Mouse (Mus musculus) embryonic facial prominence, embryonic 13.5 days (tissue): Measurements from ENCODE around the gene Fcgr2b. TPM values are rescaled to one million over a fixed set of nuclear protein-coding genes. Genes with fewer than 3 reads are reported as not detected.
"Not testable (repeated sequence)": the region's sequence is repeated elsewhere in the genome, so short reads cannot be mapped to it uniquely, and the experiment has no call there.

ENCODE experiments used
- ATAC-seq: fragments of 200-750 bp; cut with Nextera tagmentation; 2 replicates; pipeline ENCODE4 v1.8.0; 2017; ENCODE audit warnings: low read depth; ENCODE audit not compliant: insufficient number of reproducible peaks, insufficient read depth, low FRiP score, low TSS enrichment
- H3K27ac ChIP-seq: fragments of 300-500 bp; sonication (generic); 2 replicates; pipeline ENCODE4 v1.5.1; 2015; ENCODE audit warnings: moderate library complexity, mild to moderate bottlenecking, inconsistent platforms
- H3K27me3 ChIP-seq: fragments of 300-500 bp; sonication (generic); 2 replicates; pipeline ENCODE4 v1.6.1; 2015; ENCODE audit warnings: mild to moderate bottlenecking, inconsistent platforms
- H3K36me3 ChIP-seq: fragments of 300-500 bp; sonication (generic); 2 replicates; pipeline ENCODE4 v1.6.1; 2015; ENCODE audit warnings: mild to moderate bottlenecking, inconsistent platforms
- H3K4me1 ChIP-seq: fragments of 300-500 bp; sonication (generic); 2 replicates; pipeline ENCODE4 v1.6.1; 2015; ENCODE audit warnings: inconsistent platforms
- H3K4me2 ChIP-seq: fragments of 300-500 bp; sonication (generic); 2 replicates; pipeline ENCODE4 v1.6.1; 2015; ENCODE audit warnings: moderate library complexity, mild to moderate bottlenecking, inconsistent platforms
- H3K4me3 ChIP-seq: fragments of 300-500 bp; sonication (generic); 2 replicates; pipeline ENCODE4 v1.5.1; 2015; ENCODE audit warnings: mild to moderate bottlenecking, inconsistent platforms
- H3K9ac ChIP-seq: fragments of 300-500 bp; sonication (generic); 2 replicates; pipeline ENCODE4 v1.6.1; 2015; ENCODE audit warnings: mild to moderate bottlenecking, inconsistent platforms
- H3K9me3 ChIP-seq: fragments of 300-500 bp; sonication (generic); 2 replicates; pipeline ENCODE4 v1.6.1; 2016; ENCODE audit warnings: inconsistent platforms
- WGBS: fragments of 180-500 bp; shearing (Covaris S2); methylation state at CpG from one replicate; pipeline ENCODE4 v1.1.7; 2015; ENCODE audit warnings: mixed read lengths; 5-methylcytosine and 5-hydroxymethylcytosine counted together
- polyA plus RNA-seq: library from polyadenylated mRNA; unstranded; fragments of >200 nt; fragmentation: Nextera tagmentation; extraction: Ambion mirVana; gene quantifications from 2 replicates; pipeline ENCODE4 v1.2.1, GENCODE M21; 2015

The Fcgr2b gene
- polyA plus RNA-seq, 1 experiment from 2014 or later: 1.0 TPM

DNA sequence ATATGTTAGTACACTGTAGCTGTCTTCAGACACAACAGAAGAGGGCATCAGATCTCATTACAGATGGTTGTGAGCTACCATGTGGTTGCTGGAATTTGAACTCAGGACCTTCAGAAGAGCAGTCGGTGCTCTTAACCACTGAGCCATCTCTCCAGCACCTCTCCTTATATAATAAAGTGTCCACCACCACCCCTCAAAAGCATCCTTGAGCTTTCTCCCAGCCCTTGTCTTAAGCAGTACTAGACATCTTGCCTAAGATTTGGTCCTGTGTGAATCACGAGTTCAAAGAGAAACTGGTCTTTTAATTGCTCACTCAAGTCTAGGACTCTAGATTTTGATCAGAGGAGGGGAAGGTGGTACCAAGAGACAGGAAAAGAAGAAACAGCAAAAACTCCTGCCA is 997 bp downstream of the Fcgr2b start:
- not testable (repeated sequence) for H3K27me3 ChIP-seq, ATAC-seq
- WGBS: 67% methylated on average over 2 of the region's 2 CpGs

DNA sequence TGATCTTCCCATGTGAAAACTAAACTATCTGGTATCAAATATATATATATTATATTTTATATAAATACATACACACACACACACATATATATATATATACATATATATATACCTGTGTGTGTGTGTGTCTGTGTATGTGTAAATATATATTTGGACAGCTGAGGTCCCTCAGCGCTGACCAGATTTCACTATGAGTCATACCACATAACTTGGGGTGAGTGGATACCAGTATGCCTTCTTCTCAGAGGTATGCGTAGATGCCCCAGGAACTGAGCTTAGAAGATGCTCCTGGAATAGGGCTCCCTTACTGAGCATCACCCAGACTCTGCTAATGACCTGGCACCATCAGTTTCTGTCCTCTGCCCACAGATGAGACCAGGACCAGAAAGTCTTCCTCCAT is 1.6 kb downstream of the Fcgr2b start:
- ATAC-seq: no peak
- H3K27ac ChIP-seq: no peak overlapping the region
- WGBS: 91% methylated on average over 2 of the region's 2 CpGs
- H3K4me3 ChIP-seq: no peak overlapping the region
- no peaks in the 10 kb centered on the region for H3K4me1 ChIP-seq
- no peaks in the 10 kb centered on the region for H3K9me3 ChIP-seq
- H3K4me2 ChIP-seq: no peak overlapping the region
- no peaks in the 10 kb centered on the region for H3K27me3 ChIP-seq
- no peaks in the 10 kb centered on the region for H3K36me3 ChIP-seq
- no peak overlapping the region for H3K9ac ChIP-seq

More for the DNA sequence above, 997 bp downstream of the Fcgr2b start:
- H3K36me3 ChIP-seq, H3K9me3 ChIP-seq, H3K4me1 ChIP-seq, H3K4me2 ChIP-seq, H3K9ac ChIP-seq, H3K4me3 ChIP-seq, H3K27ac ChIP-seq: not testable (repeated sequence)

DNA sequence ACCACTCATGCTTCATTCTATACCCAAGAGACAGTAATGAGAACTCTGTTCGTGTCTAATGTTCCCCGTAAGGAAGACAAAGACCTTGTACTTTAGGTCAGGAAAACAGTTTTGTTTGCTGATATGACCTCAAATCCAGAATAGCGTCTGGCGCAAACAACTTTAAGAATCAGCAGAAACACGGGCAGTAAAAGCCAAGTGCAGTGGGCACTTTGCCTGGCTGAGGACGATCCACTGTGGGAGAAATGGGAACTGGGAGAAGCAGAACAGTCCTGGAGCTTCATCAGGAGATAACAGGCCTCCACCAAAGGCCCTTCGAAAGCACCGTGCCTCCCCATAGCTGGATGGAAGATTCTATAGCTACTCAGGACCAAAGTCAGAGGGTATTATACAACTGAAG is 2.2 kb downstream of the Fcgr2b start:
- no peaks in the 10 kb centered on the region for H3K36me3 ChIP-seq
- H3K4me2 ChIP-seq: no peak overlapping the region
- no peaks in the 10 kb centered on the region for H3K4me1 ChIP-seq
- H3K27ac ChIP-seq: no peak overlapping the region
- 86% methylated on average over 8 of the region's 8 CpGs for WGBS
- H3K9ac ChIP-seq: no peak overlapping the region
- H3K27me3 ChIP-seq: no peaks in the 10 kb centered on the region
- no peak for ATAC-seq
- H3K9me3 ChIP-seq: no peaks in the 10 kb centered on the region
- no peak overlapping the region for H3K4me3 ChIP-seq

DNA sequence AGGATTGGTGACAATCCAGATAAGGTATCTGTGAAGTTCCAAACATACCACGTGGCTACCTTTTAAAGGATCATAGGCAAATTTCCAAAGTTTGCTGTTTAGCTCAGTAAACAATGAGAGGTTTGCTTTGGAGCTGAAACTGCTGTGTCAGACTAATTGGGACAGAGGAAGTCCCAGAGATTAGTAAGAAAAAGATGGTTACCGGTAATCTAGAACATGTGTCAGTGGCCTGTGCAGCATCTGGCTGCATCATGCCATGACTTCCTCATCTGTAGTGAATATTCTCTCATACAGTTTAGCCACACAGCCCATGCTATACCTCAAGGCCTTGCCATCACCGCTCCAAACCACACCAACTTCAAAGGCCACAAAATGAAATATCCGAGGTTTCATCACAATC is 3.4 kb downstream of the Fcgr2b start:
- H3K36me3 ChIP-seq: no peaks in the 10 kb centered on the region
- no peaks in the 10 kb centered on the region for H3K9me3 ChIP-seq
- no peak overlapping the region for H3K27ac ChIP-seq
- WGBS: 64% methylated on average over 4 of the region's 4 CpGs
- ATAC-seq: no peak
- H3K9ac ChIP-seq: no peak overlapping the region
- no peak overlapping the region for H3K4me3 ChIP-seq
- H3K27me3 ChIP-seq: no peaks in the 10 kb centered on the region
- H3K4me2 ChIP-seq: no peak overlapping the region
- no peaks in the 10 kb centered on the region for H3K4me1 ChIP-seq

DNA sequence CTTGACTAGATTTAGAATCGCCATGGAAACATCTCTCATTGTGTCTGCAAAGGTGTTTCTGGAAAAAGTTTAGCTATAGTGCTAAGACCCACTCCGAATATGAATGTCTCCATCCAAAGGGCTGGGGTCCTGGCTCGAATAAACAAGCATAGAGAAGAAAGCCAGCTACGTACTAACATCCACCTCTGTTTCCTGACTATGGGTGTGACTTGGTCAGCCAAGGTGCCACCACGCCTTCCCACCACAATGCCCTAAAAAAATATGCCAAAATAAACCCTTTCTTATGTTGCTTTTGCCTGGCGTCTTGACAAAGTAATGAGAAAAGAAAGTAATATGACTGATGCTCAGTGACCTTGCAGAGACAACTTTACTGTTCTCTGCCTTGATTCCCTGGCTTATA is 3.9 kb downstream of the Fcgr2b start:
- no peaks in the 10 kb centered on the region for H3K27me3 ChIP-seq
- no peaks in the 10 kb centered on the region for H3K4me1 ChIP-seq
- no peak overlapping the region for H3K4me3 ChIP-seq
- no peaks in the 10 kb centered on the region for H3K9me3 ChIP-seq
- no peak for ATAC-seq
- 85% methylated on average over 6 of the region's 6 CpGs for WGBS
- no peak overlapping the region for H3K4me2 ChIP-seq
- no peaks in the 10 kb centered on the region for H3K36me3 ChIP-seq
- no peak overlapping the region for H3K9ac ChIP-seq
- H3K27ac ChIP-seq: no peak overlapping the region

DNA sequence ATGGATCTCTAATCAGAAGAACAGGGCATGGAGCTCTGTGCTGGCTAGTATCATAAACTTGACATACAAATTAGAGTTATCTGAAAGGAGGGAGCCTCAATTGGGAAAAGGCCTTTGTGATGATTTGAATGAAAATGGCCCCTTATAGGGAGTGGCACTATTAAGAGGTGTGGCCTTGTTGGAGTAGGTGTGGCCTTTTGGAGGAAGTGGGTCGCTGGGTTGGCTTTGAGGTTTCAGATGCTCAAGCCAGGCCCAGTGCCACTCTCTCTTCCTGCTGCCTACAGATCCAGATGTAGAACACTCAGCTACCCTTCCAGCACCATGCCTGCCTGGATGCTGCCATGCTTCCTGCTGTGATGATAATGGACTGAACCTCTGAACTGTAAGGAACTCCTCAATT is 7.8 kb downstream of the Fcgr2b start:
- WGBS: 69% methylated on average over 1 of the region's 1 CpGs
- Histone ChIP-seq H3K9me3 (no peaks in the 10 kb centered on the region), H3K27ac (no peak overlapping the region), H3K27me3 (no peaks in the 10 kb centered on the region), H3K4me1 (no peaks in the 10 kb centered on the region), H3K4me2 (no peak overlapping the region), H3K9ac (no peak overlapping the region), H3K36me3 (no peaks in the 10 kb centered on the region), H3K4me3 (no peak overlapping the region)
- no peak for ATAC-seq

DNA sequence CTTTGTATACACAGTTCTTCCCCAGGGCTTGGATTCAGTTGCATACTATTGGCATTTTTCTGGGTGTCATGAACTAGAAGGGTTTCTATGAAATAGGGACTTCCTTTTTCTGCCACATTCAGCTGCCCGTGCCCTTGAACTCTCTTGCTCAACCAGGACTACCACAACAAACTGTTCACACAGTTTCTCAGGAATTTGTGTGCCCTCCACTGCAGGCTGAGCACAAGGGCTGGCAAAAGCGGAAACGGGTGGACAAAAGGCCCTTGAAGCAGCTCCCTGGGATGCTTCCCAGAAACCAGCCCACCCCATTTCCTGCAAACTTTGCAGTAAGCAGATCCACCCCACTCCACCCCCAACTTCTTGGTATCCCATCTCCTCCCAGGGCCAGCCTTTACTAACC is 8.8 kb downstream of the Fcgr2b start:
- Histone ChIP-seq H3K27me3 (no peaks in the 10 kb centered on the region), H3K9me3 (no peaks in the 10 kb centered on the region), H3K27ac (no peak overlapping the region), H3K4me1 (peaks cover 2% of the 10 kb centered on the region; the same call in 1 of the 2 replicates), H3K9ac (no peak overlapping the region), H3K4me3 (no peak overlapping the region), H3K4me2 (no peak overlapping the region), H3K36me3 (no peaks in the 10 kb centered on the region)
- 72% methylated on average over 3 of the region's 3 CpGs for WGBS
- ATAC-seq: no peak

DNA sequence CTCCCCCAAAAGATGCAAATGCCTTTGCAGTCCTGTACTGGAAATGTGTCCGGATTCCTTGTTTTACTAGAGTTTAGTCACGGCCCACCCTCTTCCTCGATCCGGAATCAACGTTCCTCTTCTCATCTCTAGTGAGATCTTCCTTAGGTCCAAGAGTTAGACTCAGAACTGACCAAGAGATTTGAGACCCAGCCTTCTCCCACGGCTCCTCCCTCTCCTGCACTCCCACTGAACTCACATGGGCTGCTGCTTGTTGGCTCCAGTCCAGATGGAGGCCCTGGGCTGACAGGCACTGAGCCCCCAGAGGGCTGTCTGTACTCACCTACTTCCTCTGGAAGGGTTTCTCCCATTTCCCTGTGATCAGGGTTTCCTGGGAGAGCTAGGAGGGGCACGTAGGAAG is 13.3 kb downstream of the Fcgr2b start:
- no peak overlapping the region for H3K4me3 ChIP-seq
- WGBS: 71% methylated on average over 7 of the region's 7 CpGs
- 0 out of 2 replicates have a peak, but pooled peaks cover 3% of the 10 kb centered on the region for H3K27me3 ChIP-seq
- H3K9me3 ChIP-seq: no peaks in the 10 kb centered on the region
- no peak overlapping the region for H3K9ac ChIP-seq
- no peaks in the 10 kb centered on the region for H3K36me3 ChIP-seq
- no peak for ATAC-seq
- no peak overlapping the region for H3K4me2 ChIP-seq
- H3K27ac ChIP-seq: no peak overlapping the region
- H3K4me1 ChIP-seq: peaks cover 2% of the 10 kb centered on the region; the same call in 1 of the 2 replicates

DNA sequence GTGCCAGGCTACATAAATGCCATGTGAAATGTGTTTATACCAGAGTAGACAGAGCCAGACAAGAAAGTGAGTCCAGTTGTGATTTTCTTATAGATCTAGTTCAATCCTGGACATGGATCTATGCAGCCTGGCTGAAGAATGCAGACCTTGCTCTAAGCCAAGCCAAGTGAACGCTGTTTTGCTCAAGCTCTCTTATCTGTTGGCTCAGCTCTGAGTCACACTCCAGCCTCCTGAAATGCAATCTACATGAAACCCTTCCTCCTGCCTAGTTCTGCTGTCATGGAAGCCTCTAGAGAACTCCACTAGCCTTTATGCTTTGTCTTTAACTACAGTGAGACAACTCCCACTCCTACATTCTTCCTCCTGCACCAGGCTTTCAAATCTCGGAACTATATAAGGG is 14.0 kb downstream of the Fcgr2b start:
- H3K36me3 ChIP-seq: no peaks in the 10 kb centered on the region
- H3K9me3 ChIP-seq: no peaks in the 10 kb centered on the region
- H3K4me2 ChIP-seq: no peak overlapping the region
- H3K9ac ChIP-seq: no peak overlapping the region
- 74% methylated on average over 2 of the region's 2 CpGs for WGBS
- 0 out of 2 replicates have a peak, but pooled peaks cover 3% of the 10 kb centered on the region for H3K27me3 ChIP-seq
- no peak overlapping the region for H3K4me3 ChIP-seq
- no peak for ATAC-seq
- H3K27ac ChIP-seq: no peak overlapping the region
- H3K4me1 ChIP-seq: peaks cover 2% of the 10 kb centered on the region; the same call in 1 of the 2 replicates

DNA sequence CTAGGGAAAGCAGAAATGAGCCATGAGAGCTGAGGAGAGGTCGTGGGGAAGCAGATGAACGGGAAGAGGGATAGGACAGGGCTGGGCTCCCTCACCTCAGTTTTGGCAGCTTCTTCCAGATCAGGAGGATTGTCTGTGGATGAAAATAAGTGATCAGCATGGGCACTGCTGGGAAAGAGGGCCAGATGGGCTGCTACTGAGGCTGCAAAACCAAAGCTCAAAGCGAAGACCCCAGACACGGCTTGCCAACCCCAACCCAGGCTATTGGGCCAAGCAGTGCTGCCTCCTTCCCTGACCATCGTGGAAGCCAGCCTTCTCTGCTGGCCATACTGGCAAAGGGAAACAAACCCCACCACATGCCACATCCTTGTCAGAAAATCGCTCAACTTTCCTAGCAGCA is 15.2 kb downstream of the Fcgr2b start:
- ATAC-seq: no peak
- Histone ChIP-seq H3K4me3 (no peak overlapping the region), H3K4me1 (peaks cover 2% of the 10 kb centered on the region; the same call in 1 of the 2 replicates), H3K36me3 (no peaks in the 10 kb centered on the region), H3K27me3 (0 out of 2 replicates have a peak, but pooled peaks cover 3% of the 10 kb centered on the region), H3K9ac (no peak overlapping the region), H3K4me2 (no peak overlapping the region), H3K27ac (no peak overlapping the region), H3K9me3 (no peaks in the 10 kb centered on the region)
- WGBS: 76% methylated on average over 6 of the region's 6 CpGs

DNA sequence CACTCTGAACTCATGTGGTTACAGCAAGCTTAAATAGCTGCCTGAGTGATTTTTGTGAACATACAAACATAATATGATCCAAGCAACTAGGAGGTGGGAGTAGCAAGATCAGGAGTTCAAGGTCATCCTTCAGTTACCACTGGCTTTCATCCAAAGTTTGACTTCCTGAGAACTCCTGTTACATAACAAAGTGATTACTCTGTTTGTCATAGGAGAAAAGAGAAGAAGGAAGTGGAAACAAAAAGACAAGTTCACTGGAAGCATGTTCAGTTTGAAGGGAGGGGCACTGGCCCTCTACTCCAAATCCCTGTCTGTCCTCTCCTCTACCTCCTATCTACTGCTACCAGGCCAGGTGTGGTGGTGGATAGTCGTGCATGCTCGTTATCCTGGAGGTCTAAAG is 16.6 kb downstream of the Fcgr2b start:
- Histone ChIP-seq H3K4me3 (no peak overlapping the region), H3K27ac (no peak overlapping the region), H3K27me3 (0 out of 2 replicates have a peak, but pooled peaks cover 3% of the 10 kb centered on the region), H3K9me3 (no peaks in the 10 kb centered on the region), H3K4me2 (no peak overlapping the region), H3K4me1 (peaks cover 2% of the 10 kb centered on the region; the same call in 1 of the 2 replicates), H3K36me3 (no peaks in the 10 kb centered on the region), H3K9ac (no peak overlapping the region)
- WGBS: 78% methylated on average over 2 of the region's 2 CpGs
- no peak for ATAC-seq

DNA sequence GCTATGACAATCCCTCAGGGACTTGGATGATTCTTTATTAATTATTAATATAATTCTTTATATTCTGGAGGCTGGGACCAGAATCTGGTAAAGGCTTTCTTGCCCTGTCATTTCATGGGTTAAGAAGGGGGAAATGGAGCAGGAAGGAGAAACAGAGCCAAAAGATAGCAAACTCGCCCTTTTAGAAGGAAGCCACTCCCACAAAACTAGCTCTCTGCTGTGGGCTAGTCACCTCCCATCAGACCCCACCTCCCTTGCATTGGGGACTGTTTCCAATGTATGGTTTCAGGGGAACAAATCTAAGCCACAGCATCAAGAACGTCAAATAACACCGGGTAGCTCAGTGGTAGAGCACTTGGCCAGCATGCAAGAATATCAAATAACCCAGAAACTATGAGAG is 18.1 kb downstream of the Fcgr2b start:
- Histone ChIP-seq H3K4me3 (no peak overlapping the region), H3K4me1 (peaks cover 1% of the 10 kb centered on the region; the same call in 1 of the 2 replicates), H3K27me3 (0 out of 2 replicates have a peak, but pooled peaks cover 3% of the 10 kb centered on the region), H3K9ac (no peak overlapping the region), H3K9me3 (no peaks in the 10 kb centered on the region), H3K4me2 (no peak overlapping the region), H3K27ac (no peak overlapping the region), H3K36me3 (no peaks in the 10 kb centered on the region)
- WGBS: 59% methylated on average over 3 of the region's 3 CpGs
- ATAC-seq: no peak

DNA sequence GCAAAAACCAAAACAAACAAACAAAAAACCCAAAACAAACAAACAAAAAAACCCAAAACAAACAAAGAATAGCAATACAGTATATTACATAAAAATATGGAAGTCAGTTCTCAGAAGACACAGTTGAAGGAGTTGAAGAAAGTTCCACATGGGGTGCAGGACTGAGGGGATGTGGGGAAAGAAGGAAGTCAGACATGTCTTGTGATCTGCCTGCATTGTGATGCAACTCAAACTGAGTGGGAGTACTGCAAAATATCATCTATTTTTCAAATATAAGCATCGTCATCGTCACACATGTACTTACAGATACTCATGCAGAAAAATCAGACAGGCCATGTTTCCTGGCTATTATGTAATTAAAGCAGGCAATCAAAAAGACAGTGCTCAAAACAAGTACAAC is 23.2 kb downstream of the Fcgr2b start:
- no peak overlapping the region for H3K27ac ChIP-seq
- no peaks in the 10 kb centered on the region for H3K9me3 ChIP-seq
- H3K27me3 ChIP-seq: 0 out of 2 replicates have a peak, but pooled peaks cover under 1% of the 10 kb centered on the region
- no peak for ATAC-seq
- H3K4me2 ChIP-seq: no peak overlapping the region
- WGBS: 80% methylated on average over 2 of the region's 2 CpGs
- no peak overlapping the region for H3K9ac ChIP-seq
- H3K4me3 ChIP-seq: no peak overlapping the region
- H3K4me1 ChIP-seq: no peaks in the 10 kb centered on the region
- H3K36me3 ChIP-seq: no peaks in the 10 kb centered on the region
